Mouse (Mus musculus): ENCODE data around the gene Dnajb7. TPM values are rescaled to one million over a fixed set of nuclear protein-coding genes. Genes with fewer than 3 reads are reported as not detected.
A peak's percentile ranks its signal among the peaks of the same experiment; 100 is the strongest.

Dnajb7 gene
- polyA plus RNA-seq, 1 experiment from 2014 or later: 3.3 TPM

- Histone ChIP-seq H3K9me3 (no peaks in the 10 kb centered on the region), H3K27ac (replicated peaks) (peak within 1 kb of the TSS; percentile 93), H3K4me1 (peaks cover 29% of the 10 kb centered on the region), H3K4me2 (replicated peaks) (peak within 1 kb of the TSS; percentile 88), H3K9ac (replicated peaks) (peak within 1 kb of the TSS; percentile 90), H3K36me3 (0 out of 2 replicates have a peak, but pooled peaks cover 3% of the 10 kb centered on the region), H3K4me3 (peak within 1 kb of the TSS; percentile 80), H3K27me3 (no peaks in the 10 kb centered on the region)
- under 1% methylated on average over 43 of the region's 50 CpGs for WGBS
- ATAC-seq (ENCODE audit: low FRiP score, low read depth): peak; percentile 98
Observed at GRCm38 (mm10) chr15:81399638-81400315, 8.3 kb downstream of the Dnajb7 start, which contains the start of the genes St13 and Xpnpep3. Gene St13 (minus strand): TSS chr15:81400077. Gene Xpnpep3 (plus strand): TSS chr15:81400138.

DNA sequence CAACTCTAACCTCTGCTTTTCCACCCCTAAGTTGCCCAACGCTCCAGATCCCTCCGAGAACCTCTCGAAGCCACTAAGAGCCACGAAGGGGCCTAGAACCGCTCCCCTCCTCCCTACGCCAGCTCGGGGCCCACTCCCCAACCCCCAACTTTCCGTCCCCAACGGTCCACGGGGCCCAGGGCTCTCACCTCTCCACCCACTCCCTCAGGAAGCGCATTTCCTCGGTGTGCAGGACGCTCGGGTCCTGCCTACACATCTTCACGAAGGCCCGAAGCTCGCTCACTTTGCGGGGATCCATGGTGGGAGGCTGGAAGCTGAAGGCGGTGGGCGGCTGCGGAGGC, 8.8 kb downstream of the Dnajb7 start:
- no peak; the same call in 1 of the 2 replicates for ATAC-seq (ENCODE audit: low FRiP score, low read depth)
- WGBS: 2% methylated on average over 21 of the region's 21 CpGs
- H3K36me3 ChIP-seq: 0 out of 2 replicates have a peak, but pooled peaks cover 3% of the 10 kb centered on the region

GRCm38 (mm10) chr15:81398189-81398588, 9.9 kb downstream of the Dnajb7 start:
- no peaks in the 10 kb centered on the region for H3K27me3 ChIP-seq
- 0 out of 2 replicates have a peak, but pooled peaks cover 3% of the 10 kb centered on the region for H3K36me3 ChIP-seq
- H3K27ac ChIP-seq (replicated peaks): no peak overlapping the region
- H3K4me3 ChIP-seq: peak overlapping the region; percentile 80
- peak overlapping the region; percentile 90; the same call in 1 of the 2 replicates for H3K9ac ChIP-seq (replicated peaks)
- H3K9me3 ChIP-seq: no peaks in the 10 kb centered on the region
- peak overlapping the region; percentile 88 for H3K4me2 ChIP-seq (replicated peaks)
- no peak for ATAC-seq (ENCODE audit: low FRiP score, low read depth)
- peaks cover 29% of the 10 kb centered on the region for H3K4me1 ChIP-seq

More for the DNA sequence above, 8.8 kb downstream of the Dnajb7 start:
- peak overlapping the region; percentile 80 for H3K4me3 ChIP-seq
- no peaks in the 10 kb centered on the region for H3K27me3 ChIP-seq
- H3K9ac ChIP-seq (replicated peaks): peak overlapping the region; percentile 90
- H3K4me2 ChIP-seq (replicated peaks): peak overlapping the region; percentile 88
- H3K4me1 ChIP-seq: peaks cover 29% of the 10 kb centered on the region
- peak overlapping the region; percentile 93 for H3K27ac ChIP-seq (replicated peaks)
- no peaks in the 10 kb centered on the region for H3K9me3 ChIP-seq

DNA sequence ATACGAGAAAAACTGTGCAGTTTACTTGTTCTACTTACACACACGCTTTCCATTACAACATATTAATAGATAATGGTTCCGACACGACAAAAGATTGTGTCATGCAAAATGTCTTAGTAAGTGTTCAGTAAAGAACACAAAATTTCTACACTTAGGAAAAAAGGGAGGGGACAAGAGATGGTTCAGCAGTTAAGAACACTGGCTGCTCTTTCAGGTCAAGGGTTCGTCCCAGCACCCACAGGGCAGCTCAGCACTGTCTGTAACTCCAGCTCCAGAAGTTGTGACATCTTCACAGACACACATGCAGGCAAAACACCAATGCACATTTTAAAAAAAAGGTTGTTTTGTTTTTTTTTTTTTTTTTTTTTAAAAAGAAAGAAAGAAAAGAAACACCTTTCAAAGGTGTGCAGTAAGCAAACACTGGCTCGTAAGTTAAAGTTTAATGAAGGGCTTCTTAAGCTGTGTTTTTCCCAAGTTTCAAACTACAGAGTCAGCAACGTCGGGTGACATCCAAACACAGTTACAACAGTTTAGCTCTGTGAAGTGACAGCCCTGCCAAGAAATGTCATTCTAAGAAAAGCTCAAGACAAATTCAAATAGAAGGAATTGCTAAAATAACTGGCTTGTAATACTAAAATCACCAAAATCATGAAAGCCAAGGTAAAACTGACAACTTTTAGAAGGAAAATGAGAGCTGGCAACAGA, 13.7 kb downstream of the Dnajb7 start:
- peaks cover 18% of the 10 kb centered on the region for H3K4me1 ChIP-seq
- no peak for ATAC-seq (ENCODE audit: low FRiP score, low read depth)
- H3K36me3 ChIP-seq: peaks cover 24% of the 10 kb centered on the region
- no peak overlapping the region for H3K4me3 ChIP-seq
- H3K9ac ChIP-seq (replicated peaks): no peak overlapping the region
- 92% methylated on average over 8 of the region's 8 CpGs for WGBS
- no peaks in the 10 kb centered on the region for H3K9me3 ChIP-seq
- H3K27ac ChIP-seq (replicated peaks): no peak overlapping the region
- H3K4me2 ChIP-seq (replicated peaks): no peak overlapping the region
- no peaks in the 10 kb centered on the region for H3K27me3 ChIP-seq

DNA sequence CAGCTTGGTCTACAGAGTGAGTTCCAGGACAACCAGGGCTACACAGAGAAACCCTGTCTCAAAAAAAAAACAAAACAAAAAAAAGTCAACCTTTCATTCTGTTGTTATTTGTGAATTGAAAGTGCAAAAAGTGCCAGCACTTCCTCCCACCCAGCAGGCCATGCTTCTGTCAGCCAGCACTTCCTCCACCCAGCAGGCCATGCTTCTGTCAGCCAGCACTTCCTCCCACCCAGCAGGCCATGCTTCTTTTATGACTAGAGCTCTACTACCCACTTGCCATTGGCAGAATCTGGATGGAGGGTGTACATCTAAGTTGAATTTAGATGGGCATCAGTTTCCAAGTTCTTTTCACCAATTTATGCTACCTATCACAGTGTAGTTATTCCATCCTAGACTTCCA, 15.1 kb downstream of the Dnajb7 start:
- no peaks in the 10 kb centered on the region for H3K9me3 ChIP-seq
- H3K36me3 ChIP-seq: peaks cover 37% of the 10 kb centered on the region
- H3K27ac ChIP-seq (replicated peaks): no peak overlapping the region
- H3K4me3 ChIP-seq: no peak overlapping the region
- H3K9ac ChIP-seq (replicated peaks): no peak overlapping the region
- no peaks in the 10 kb centered on the region for H3K27me3 ChIP-seq
- peaks cover 9% of the 10 kb centered on the region; the same call in 1 of the 2 replicates for H3K4me1 ChIP-seq
- H3K4me2 ChIP-seq (replicated peaks): no peak overlapping the region
- no peak for ATAC-seq (ENCODE audit: low FRiP score, low read depth)

- 94% methylated on average over 5 of the region's 5 CpGs for WGBS
- peaks cover 92% of the 10 kb centered on the region for H3K36me3 ChIP-seq
- H3K27me3 ChIP-seq: no peaks in the 10 kb centered on the region
- no peak overlapping the region for H3K27ac ChIP-seq (replicated peaks)
- H3K9ac ChIP-seq (replicated peaks): no peak overlapping the region
- H3K4me1 ChIP-seq: no peaks in the 10 kb centered on the region
- no peak overlapping the region for H3K4me2 ChIP-seq (replicated peaks)
- ATAC-seq (ENCODE audit: low FRiP score, low read depth): no peak
- no peaks in the 10 kb centered on the region for H3K9me3 ChIP-seq
- H3K4me3 ChIP-seq: no peak overlapping the region
Observed at GRCm38 (mm10) chr15:81386327-81386726, 21.8 kb downstream of the Dnajb7 start.

DNA sequence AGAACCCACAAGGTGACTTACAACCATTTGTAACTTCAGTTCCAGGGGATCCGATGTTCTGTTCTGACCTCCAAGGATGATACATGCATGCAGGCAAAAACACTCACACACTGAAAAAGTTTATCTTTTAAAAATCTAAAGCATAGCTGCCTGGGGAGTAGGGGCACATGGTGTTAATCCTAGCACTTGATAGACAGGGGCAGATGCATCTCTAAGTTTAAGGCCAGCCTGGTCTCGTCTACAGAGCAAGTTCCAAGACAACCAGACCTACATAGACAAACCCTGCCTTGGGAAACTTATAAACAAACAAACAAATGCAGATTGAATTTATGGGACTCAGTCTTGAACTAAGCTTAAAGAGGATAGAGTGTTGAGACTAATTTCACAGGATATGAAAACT, 29.3 kb downstream of the Dnajb7 start:
- no peak for ATAC-seq (ENCODE audit: low FRiP score, low read depth)
- H3K9ac ChIP-seq (replicated peaks): no peak overlapping the region
- no peak overlapping the region for H3K4me3 ChIP-seq
- no peaks in the 10 kb centered on the region for H3K4me1 ChIP-seq
- no peak overlapping the region for H3K27ac ChIP-seq (replicated peaks)
- no peaks in the 10 kb centered on the region for H3K27me3 ChIP-seq
- no peak overlapping the region for H3K4me2 ChIP-seq (replicated peaks)
- peaks cover 78% of the 10 kb centered on the region for H3K36me3 ChIP-seq
- H3K9me3 ChIP-seq: no peaks in the 10 kb centered on the region
- WGBS: 88% methylated on average over 2 of the region's 2 CpGs

DNA sequence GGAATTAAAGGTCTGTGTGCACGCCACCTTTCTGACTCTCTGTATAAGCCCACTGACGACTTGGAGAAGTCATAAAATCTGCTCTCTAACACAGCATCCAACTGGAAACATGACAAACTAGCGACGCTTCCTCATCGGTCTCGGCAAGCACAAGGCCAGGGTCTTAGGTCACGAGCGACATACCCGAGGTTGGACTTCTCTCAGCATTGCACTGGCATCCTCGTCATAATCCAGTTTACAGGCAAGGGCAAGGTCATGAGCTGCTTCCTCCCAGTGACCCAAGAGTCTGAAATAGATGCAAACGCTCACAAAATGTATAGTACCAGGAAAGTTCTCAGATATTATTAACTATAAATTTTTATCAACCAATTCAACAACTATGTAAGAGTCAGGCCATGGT, 33.5 kb downstream of the Dnajb7 start:
- 92% methylated on average over 11 of the region's 11 CpGs for WGBS

GRCm38 (mm10) chr15:81370356-81370755, 37.7 kb downstream of the Dnajb7 start:
- Histone ChIP-seq H3K36me3 (peaks cover 86% of the 10 kb centered on the region), H3K27ac (replicated peaks) (no peak overlapping the region), H3K4me1 (no peaks in the 10 kb centered on the region), H3K9me3 (no peaks in the 10 kb centered on the region), H3K4me3 (no peak overlapping the region), H3K27me3 (no peaks in the 10 kb centered on the region), H3K4me2 (replicated peaks) (no peak overlapping the region), H3K9ac (replicated peaks) (no peak overlapping the region)
- no peak for ATAC-seq (ENCODE audit: low FRiP score, low read depth)
- WGBS: 13% methylated on average over 1 of the region's 1 CpGs

More for the DNA sequence above, 33.5 kb downstream of the Dnajb7 start:
- Histone ChIP-seq H3K27ac (replicated peaks) (no peak overlapping the region), H3K4me3 (no peak overlapping the region), H3K4me1 (no peaks in the 10 kb centered on the region), H3K9me3 (no peaks in the 10 kb centered on the region), H3K27me3 (no peaks in the 10 kb centered on the region), H3K36me3 (peaks cover 80% of the 10 kb centered on the region), H3K9ac (replicated peaks) (no peak overlapping the region), H3K4me2 (replicated peaks) (no peak overlapping the region)
- ATAC-seq (ENCODE audit: low FRiP score, low read depth): no peak

GRCm38 (mm10) chr15:81368601-81369000, 39.5 kb downstream of the Dnajb7 start:
- Histone ChIP-seq H3K9me3 (no peaks in the 10 kb centered on the region), H3K36me3 (peaks cover 86% of the 10 kb centered on the region), H3K27me3 (no peaks in the 10 kb centered on the region), H3K27ac (replicated peaks) (no peak overlapping the region), H3K9ac (replicated peaks) (no peak overlapping the region), H3K4me1 (no peaks in the 10 kb centered on the region), H3K4me3 (no peak overlapping the region), H3K4me2 (replicated peaks) (no peak overlapping the region)
- no peak for ATAC-seq (ENCODE audit: low FRiP score, low read depth)
- WGBS: 90% methylated on average over 1 of the region's 1 CpGs

DNA sequence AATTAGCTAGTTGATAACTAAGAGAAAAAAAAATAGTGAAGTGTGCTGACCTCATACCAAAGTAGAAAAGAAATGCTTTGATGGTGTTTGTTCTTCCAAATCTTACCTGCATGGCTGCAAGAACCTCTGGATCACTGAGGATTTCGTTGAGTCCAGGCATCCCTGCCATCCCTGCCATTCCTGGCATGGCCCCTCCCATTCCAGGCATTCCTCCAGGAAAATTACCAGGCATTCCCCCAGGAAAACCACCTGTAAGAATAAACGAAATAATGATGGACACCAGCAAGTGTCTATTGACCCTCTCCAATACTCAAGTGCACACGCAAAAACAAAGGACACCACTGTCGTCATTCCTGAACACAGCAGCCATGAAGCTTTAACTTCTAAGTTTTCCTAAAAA, 41.9 kb downstream of the Dnajb7 start:
- Histone ChIP-seq H3K4me1 (peaks cover 2% of the 10 kb centered on the region; the same call in 1 of the 2 replicates), H3K27me3 (no peaks in the 10 kb centered on the region), H3K9ac (replicated peaks) (no peak overlapping the region), H3K27ac (replicated peaks) (no peak overlapping the region), H3K36me3 (peaks cover 75% of the 10 kb centered on the region), H3K4me3 (no peak overlapping the region), H3K4me2 (replicated peaks) (no peak overlapping the region), H3K9me3 (no peaks in the 10 kb centered on the region)
- WGBS: 88% methylated on average over 4 of the region's 4 CpGs
- ATAC-seq (ENCODE audit: low FRiP score, low read depth): no peak

DNA sequence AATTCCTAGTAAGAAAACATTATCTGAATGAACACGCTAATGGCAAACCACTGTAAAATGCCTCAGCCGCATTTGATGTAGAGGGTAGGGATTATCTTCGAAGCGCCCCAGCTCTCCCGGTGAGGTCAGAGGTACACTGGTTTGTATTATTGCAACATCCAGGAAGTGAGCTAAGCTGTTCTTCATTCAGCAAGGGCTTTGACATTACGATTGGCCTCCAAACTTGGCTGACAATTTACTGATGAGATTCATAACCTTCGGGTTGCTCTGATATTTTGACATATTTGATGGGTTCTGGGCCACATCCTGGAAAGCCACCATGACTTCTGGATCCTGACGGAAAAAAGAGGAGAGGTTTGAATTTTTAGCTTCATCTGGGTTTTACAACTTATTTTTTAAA, 42.9 kb downstream of the Dnajb7 start:
- no peak for ATAC-seq (ENCODE audit: low FRiP score, low read depth)
- Histone ChIP-seq H3K4me3 (no peak overlapping the region), H3K4me2 (replicated peaks) (no peak overlapping the region), H3K9ac (replicated peaks) (no peak overlapping the region), H3K4me1 (peaks cover 7% of the 10 kb centered on the region), H3K27ac (replicated peaks) (no peak overlapping the region), H3K9me3 (no peaks in the 10 kb centered on the region), H3K36me3 (peaks cover 66% of the 10 kb centered on the region), H3K27me3 (no peaks in the 10 kb centered on the region)
- 93% methylated on average over 8 of the region's 8 CpGs for WGBS
